Mouse (Mus musculus) spleen, postnatal 10 days (tissue): ENCODE data around the gene Msi2.

ENCODE experiments used
- DNase-seq, 2 experiments: peaks; one replicate each; pipeline ENCODE4 v3.0.0; 2021 to 2022; ENCODE audit warnings: low spot score in 2 of 2

Gene Msi2

DNA sequence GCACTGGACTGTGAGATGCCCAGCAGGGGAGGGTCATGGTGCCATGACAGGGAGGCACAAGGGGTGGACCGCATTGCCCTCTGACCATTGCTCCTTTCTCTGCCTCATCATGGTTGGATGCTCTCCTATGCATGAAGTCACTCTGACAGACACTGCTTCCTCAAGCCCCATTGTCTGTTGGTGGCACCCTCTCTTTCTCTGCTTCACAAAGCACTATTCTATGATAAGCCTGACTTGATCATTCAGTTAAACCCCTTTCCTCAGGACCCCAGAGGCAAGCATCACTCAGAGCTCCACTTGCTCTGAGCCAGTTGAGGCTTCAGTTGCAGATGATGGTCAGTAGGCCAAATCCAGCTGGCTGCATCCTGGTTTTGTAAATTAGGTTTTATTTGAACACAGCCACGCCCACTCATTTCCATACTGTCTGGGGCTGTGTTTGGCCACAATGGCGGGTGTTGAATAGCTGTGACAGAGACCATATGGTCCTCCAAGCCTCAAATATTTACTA is 311.9 kb downstream of the Msi2 start:
- DNase-seq, result no peak

DNA sequence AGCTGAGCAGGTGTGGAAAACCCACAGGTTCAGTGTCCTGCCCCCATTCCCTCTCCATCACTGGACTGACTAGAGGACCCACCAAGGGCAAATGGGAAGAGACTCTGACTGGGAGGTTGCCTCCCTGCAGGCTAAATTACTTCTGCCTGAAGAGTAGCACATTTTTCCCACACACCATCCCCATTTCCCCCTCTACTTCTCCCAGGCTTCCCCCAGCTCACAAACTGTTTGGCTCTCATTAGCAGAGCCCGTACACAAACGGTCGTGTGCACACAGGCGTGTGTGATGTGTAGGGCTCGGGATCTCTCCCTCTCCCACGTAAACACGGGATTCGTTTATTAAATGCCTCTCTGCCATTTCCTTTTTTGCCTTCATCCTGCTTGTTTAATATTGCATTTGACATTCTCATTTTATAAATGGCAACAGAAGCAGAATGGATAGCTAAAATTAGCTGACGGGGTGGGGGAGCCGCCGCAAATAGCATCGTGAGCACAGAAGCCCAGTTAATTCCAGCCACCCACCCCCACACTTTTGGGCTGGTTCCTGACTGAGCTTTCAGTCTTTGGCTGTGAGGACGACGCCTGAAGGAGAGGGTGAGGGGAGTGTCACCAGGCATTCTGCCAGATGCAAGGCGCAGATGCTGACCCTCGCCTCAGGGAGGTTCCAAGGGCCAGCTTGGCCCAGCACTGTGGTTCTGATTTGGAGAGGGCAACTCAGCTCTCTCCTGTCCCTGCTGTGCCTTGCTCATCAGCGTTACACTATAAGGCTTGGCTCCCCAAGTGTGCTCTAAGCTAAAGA is 313.3 kb downstream of the Msi2 start:
- no peak for DNase-seq

DNA sequence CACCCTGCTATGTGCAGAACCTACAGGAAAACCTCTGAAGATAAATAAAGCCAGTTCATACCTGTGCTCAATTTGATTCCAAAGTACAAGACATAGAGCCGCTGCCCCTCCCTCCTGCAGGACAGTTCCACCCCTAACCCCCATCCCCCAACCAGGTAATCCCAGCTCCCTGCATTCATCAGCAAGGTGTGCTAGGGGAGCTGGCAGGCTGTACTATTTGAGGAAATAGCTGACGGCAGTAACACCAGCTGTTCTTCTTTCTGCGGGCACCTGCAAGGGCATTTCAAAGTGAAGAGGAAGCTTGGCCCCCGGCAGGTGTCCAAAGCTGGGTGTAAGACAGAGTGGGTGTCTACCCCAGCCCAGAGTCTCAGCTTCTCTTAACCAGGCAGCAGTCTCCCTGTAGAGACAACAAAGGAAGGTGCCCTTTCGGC is 314.1 kb downstream of the Msi2 start:
- no peak for DNase-seq

DNA sequence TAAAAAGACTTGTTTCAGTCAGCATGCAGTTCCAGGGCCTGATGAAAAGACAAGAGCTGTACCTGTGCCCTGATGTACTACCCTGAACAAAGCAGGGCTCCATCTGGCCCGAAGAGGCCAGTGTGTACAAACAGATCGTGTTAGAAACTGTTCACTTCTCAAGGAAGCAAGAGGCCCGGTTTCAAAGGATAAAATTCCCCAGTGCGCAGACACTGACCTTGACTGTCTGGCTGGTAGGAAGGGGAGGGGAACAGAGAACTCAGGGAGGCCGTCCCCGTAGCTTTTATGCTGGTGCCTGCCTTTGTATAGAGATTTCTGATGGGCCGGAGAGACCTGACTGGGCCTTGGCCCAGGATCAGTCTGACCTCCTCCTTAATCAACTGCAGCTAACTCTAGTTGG is 316.0 kb downstream of the Msi2 start:
- DNase-seq, result no peak

DNA sequence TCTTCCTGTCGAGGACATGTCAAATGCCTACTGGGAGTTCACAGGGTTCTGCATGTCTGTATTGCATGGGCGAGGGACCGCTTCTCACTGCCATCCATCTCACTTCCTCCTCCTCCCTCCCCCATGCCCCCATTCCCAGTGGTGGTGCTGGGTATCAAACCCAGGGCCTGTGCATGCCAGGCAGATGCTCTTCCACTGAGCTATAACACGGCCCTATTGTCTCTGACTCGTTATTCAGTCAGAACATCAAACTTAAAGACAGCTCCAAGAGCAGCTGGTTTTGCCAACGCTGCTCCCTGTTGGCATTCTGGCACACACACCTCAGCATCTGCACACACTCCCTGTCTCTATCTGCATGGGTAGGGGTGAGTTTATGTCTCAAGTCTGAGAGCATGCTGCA is 317.0 kb downstream of the Msi2 start:
- DNase-seq, result no peak

DNA sequence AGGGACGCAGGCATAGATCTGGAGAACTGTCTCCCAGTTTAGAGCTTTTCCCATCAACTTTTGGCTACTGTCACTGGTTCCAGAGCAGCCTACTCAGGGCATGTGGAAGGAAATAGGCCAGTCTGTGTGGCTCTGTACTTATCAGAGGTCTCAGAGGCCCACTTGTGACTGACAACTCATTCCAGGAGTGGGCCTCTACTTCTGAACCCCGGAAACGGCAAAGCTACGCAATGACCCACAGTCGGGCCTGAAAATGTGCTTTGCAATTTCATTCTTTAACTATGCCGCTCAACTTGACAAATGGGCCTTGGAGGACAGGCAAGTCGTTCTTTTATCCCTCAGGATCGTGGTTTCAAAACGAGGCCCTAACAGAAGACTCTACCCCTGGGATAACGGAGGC is 317.4 kb downstream of the Msi2 start:
- no peak for DNase-seq

DNA sequence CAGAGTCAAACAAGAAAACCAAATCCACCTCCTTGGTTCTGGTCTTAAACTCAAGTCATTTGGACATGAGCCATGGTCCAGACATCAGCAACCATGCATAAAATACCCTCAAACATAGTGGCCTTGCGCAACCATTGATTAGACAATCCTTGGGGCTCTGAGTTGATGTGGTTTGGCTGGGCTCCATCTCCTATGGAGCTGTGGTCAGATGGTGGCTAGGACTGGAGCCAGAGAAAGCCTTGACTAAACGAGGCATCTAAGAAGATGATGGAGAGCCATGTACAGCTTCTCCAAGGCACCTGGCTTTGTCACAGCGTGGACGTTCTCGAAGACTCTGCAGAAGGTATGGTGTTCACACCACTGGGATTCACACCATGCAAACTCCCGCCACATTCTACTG is 318.1 kb downstream of the Msi2 start:
- no peak for DNase-seq

DNA sequence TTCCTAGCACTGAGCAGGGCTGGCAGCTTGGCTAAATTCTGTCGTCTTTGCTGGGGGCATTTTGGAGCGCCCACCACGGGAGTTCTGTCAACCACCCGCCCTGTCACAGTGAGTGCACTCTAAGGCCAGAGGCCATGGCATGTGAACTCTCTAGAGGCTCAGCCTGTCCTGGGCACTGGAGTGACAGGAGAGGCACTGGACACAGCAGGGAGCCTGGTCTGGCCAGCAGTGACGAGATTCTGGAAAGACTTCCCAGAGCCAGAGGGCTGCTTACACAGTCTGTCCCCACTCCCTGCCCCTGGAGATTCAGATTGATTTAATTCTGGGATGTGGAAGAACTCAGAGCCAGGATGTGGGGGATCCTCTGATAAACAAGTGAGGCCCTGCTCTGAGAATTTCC is 318.9 kb downstream of the Msi2 start:
- no peak for DNase-seq

DNA sequence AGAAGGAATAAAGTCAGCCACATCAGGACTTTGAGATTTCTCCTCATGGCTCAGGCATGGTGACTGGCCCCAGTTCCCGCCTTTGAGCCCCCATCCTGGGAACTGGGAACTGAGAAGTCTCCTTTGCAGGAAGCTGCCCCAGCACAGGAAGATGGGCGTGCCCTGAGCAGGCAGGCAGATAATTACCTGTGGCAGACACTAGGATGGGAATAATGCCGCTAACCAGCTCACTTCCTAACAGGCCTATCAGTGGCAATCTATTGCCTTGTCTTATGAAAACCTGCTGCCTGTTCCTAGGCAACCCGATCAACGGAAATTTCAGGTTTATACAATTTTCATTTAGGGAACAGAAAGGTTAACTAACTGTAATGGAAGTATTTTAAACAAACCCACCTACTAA is 319.3 kb downstream of the Msi2 start:
- DNase-seq, result no peak

DNA sequence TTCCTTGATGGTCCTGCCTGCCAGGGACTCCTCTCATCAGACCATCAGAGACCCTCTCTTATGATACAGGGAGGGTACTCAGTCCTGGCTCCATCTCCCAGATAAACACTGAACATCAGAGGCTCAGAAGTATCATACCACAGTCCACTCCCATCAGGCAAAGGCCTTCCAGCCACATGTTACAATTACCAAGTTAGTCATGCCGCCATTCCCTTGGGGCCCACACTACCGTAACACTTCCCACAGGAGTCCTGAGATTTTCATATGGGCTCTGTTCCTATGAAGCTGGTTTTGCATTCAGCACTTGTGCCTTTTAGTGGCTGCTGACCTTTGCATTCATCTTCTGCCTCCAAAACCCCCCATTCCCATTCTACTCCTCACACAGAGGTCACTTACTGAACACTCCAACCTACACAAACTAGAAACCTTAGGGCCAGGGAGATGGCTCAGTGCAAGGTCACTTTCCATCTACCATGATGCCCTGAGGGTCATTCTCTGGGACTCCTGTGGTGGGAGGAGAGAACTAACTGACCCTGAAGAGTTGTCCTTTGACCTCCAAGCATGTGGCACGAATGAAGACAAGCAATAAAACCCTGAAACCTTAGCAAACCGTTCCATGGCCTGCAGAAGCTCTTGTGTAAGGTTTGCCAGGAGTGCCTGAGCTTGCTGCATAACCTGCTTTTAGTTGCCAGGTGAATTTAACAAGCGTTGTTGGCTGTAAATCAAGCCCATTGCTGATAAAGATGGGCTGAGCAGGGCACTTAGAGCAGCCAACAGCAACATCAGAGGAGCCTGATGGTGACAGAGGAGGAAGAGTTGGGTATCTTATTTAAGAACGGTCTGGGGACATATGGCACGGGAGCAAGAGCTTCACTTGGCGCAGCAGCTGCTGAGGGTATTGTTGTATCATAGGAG is 323.0 kb downstream of the Msi2 start:
- no peak for DNase-seq

DNA sequence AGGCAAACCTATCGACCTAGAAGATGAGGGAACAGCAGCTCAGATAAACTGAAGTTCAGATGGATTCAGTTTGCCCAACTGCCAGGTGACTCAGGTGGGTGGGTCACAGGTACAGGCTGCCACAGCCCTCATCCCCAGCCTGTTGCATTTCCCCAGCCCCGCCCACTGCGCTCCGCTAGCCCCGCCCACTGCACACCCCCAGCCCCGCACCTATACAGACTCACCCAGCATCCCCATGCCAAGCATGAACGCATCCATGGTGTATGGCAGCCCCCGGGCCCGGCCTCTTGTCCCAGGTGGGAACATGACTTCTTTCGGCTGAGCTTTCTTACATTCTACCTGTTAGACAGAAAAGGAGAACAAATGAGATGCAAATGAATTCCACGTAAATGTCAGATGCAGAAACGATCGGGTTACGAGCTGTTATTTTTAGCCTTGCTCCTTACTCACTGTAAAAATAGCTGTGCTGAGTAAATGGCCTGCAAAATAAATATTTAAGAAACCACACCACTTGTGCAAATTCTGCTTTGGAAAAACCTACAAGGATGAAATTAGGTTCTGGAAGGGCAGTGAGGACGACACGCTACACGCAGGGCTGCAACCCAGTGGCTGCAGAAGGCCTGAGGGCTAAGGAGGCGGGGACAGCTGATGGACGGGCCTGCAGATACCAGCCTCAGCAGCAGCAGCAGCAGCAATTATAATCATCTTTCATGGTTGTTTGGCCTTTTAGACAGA is 323.8 kb downstream of the Msi2 start:
- DNase-seq, result no peak

DNA sequence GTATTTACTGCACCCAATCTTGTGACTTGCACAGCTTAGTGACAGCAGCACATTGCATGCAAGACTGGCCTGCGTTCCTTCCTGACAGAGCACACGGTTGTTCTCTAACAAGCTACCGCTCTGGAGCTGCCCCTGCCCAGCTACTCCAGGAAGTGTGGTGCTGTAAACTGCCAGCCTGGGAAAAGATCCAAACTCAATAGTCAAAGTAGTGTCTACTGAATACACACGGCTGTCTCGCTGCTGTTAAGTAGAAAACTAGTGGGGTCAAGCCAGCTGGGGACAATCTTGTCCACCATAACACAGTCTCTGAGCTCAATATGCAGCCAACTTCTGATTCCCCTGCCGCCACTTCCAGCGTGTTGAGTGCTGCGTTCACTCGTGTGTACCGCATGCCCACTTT is 325.6 kb downstream of the Msi2 start:
- DNase-seq, result no peak

DNA sequence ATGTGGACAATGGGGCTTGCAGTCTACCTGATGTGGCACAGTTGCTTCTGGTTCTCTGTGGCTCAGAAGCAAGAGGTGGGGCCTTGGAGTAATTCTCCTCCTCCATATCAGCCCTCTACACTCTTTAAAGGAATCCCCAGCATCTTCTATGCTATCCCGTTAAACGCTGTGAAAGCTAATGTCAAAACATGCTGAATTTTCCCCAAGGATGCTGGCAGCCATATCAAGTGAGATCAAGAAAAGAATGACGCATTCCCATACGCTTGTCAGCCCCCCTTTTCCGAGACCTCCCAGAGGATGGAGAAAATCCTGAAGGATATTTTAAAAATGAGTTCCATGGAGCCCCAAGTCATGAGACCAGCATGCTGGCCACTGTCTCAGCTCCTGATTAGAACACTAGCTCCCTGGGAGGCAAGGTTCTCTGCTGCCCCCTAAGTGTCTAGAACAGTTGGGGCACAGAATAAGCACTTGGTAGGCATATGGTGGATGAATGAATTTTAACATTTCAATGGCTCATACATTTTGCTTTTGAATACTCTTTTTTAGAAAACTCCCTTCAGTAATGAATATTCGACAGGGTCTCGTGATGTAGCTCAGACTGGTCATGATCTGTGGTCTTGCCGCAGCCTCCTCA is 327.0 kb downstream of the Msi2 start:
- DNase-seq, result no peak

DNA sequence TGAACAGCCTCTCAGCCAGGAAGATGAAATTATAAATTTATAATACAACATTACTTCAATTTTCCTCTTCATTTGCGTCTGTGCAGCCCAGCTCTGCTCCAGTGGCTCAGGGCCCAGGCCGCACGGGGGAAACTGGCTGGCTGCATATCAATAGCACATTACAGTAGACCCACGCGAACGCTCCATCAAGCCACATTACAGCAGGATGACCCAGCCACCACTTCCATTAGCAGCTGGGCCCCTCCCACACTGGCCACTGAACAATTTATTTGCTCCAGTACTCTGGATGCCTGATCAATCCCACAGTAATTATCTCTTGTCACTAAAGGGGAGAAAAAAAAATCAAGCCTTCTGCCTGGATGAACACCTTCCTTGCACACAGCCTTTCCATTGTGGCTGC is 328.8 kb downstream of the Msi2 start:
- DNase-seq, result no peak

DNA sequence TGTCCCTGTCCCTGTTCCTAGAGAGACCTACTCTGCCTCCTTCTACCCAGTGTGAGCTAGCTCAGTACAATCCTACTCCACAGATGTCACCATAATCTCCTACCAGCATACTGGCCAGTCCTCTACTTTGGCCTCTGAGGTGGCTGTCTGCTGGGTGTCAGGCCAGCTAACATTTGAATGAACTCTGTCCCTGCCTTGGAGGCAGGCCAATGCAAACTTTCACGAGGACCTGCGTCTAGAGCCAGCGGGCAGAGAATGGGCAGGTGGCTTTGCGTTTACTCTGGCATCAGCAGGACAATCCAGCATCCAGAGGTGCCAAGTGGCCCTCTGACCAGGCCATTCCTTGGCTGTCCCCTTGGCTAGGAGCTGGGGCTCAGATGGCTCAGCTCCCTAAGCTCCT is 331.4 kb downstream of the Msi2 start:
- DNase-seq, result no peak

DNA sequence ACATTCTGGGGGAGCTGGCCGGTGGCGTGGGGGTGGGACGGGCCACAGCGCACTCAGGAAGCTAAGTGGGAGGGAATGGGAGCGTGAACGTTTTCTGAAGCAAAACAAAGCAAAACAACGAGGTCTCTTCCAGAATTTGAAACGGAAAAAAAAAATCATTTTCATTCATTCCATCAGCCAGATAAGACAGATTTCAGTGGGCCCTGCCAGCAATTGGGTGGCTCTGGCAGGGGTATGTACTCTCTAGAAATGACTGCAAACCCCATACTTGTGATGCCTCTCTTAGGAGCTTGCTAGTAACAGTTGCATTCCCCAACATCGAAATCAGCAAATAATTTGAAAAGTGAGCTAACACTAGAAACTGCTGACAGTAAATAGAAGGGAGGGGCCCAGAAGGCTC is 335.9 kb downstream of the Msi2 start:
- no peak for DNase-seq

DNA sequence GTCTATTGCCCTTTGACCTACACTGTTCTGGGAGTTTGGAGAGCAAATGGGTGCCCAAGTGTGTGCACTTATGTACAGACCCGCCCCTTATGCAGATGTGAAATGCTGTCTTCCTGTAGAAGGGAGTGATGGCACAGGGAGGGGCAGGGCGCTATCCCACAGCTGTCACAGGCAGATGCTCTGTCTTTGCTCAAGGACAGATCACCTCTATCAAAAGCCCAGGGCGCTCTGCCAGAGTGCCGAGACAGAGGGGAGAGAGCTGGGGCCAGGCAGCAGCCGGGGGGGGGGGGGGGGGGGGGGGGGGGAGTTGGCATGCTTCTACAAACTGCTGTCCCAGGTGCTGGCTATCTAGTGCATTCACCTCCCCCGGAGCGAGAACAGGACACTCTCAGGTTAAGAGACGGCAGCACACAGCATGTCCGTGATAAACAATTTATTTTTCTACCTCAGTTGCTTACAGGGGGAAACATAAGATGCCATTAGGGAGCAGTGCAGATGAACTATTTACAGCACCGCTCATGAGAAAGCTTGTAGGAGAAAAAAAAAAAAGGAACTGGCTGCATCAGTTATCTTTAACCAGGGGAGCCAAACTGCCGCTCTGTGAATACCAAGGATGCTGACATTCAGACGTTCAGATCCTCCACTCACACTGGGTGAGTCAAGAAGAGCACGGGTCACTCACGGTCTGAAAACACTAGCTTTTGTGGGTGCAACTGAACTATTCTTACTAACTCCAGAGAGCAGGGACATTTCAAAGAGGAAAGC is 337.0 kb downstream of the Msi2 start:
- DNase-seq, result no peak

DNA sequence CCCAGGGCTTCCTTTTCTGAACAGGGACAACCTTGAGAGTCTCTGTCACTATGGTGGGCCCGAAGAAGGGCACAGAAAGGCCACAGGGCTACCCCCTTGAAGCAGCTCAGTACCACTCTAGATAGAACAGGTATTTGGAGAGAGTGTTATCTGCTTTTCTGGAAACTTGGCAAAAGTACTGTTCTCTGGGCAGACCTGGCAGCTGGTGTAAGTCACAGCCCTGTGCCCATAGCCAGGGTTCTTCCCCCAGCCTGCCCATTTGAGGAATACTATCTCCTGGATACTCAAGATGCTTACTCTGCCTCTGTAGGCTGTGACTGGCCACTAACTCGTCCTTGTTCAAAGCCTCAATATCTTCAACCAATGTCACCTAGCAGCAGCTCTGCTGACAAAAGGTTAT is 338.7 kb downstream of the Msi2 start:
- no peak for DNase-seq

DNA sequence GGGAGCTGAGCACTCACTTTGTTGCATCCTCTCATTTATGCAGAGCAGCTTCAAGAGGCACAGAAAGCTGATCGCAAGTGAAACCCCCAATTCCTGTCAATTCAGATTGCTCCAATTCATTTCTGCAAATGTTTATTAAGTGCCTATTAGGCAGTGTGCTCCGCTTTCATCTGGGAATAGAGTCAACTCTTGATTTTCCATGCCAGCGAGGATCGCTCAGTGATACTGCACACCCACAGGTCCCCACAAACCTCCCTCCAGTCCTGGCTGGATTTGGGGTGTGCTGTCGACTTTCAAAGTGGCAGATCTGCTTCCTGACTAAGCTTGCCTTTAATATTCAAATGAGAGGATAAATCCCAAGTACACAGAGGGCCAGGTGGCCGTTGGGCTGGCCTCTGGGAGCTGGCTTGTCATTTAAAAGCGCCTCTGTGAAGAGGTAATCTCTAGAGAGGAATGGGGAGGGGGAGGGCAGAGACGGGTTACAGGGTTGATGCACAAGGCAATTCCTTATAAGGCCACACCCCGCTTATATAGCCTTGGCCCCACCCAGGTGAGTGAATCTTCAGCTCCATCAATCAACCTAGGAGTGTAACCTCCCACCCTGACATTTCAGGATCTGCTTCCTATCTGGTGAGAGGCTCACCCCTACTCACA is 339.5 kb downstream of the Msi2 start:
- no peak for DNase-seq

DNA sequence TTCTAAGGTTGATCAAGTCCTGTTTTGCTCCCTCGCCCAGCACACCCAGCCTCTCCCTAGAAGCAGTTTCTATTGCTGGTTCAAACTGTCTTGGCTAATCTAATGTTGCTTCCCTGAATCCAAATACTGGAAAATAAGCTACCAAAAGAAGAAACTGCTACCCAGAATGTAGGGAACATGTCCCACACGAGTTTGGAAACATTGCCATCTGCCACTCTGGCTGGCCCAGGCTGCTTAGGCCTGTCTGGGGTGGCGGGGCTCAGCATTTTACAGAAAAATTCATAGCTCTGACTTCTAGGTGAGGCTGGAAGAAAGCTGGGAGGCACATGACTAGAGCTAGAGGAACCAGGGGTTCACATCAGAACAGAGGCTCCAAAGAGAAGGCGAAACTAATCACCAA is 345.7 kb downstream of the Msi2 start:
- no peak for DNase-seq
